Mouse (Mus musculus) ES-Bruce4 (cell line): Measurements from ENCODE around the gene Mstn. TPM values are rescaled to one million over a fixed set of nuclear protein-coding genes. Genes with fewer than 3 reads are reported as not detected.

ENCODE experiments used
- H3K27ac ChIP-seq: 2 replicates; pipeline ENCODE4 v1.5.1; 2012; ENCODE audit warnings: low read length, inconsistent platforms; ENCODE audit not compliant: insufficient read depth
- H3K27me3 ChIP-seq: 2 replicates; pipeline ENCODE4 v1.6.1; 2012; ENCODE audit warnings: mild to moderate bottlenecking, low read length, inconsistent platforms; ENCODE audit not compliant: control insufficient read depth, poor library complexity, insufficient read depth, severe bottlenecking
- H3K36me3 ChIP-seq: 2 replicates; pipeline ENCODE4 v1.6.1; 2012; ENCODE audit warnings: inconsistent platforms, mild to moderate bottlenecking, low read length, moderate library complexity; ENCODE audit not compliant: control insufficient read depth, poor library complexity, insufficient read depth, severe bottlenecking
- H3K4me1 ChIP-seq: one replicate; pipeline ENCODE4 v1.8.1; 2011; ENCODE audit warnings: low read length; ENCODE audit not compliant: control insufficient read depth, insufficient read depth
- H3K4me3 ChIP-seq: 2 replicates; pipeline ENCODE4 v1.5.1; 2011; ENCODE audit warnings: low read depth, mild to moderate bottlenecking, low read length
- H3K9ac ChIP-seq: 2 replicates; pipeline ENCODE4 v1.6.1; 2012; ENCODE audit warnings: low read depth, mild to moderate bottlenecking, inconsistent platforms; ENCODE audit not compliant: poor library complexity, severe bottlenecking
- H3K9me3 ChIP-seq: replicated peaks from 2 replicates; pipeline ENCODE4 v1.6.1; 2012; ENCODE audit warnings: mild to moderate bottlenecking, low read length, inconsistent platforms; ENCODE audit not compliant: control insufficient read depth, poor library complexity, insufficient read depth, severe bottlenecking
- CTCF ChIP-seq: IDR thresholded peaks from one replicate; pipeline ENCODE4 v1.8.1; 2011; ENCODE audit warnings: low read depth, low read length
- EP300 ChIP-seq: IDR thresholded peaks from 2 replicates; pipeline ENCODE4 v1.6.1; 2011; ENCODE audit warnings: low read depth, low read length; ENCODE audit not compliant: insufficient read depth
- POLR2A ChIP-seq: IDR thresholded peaks from one replicate; pipeline ENCODE4 v1.8.1; 2011; ENCODE audit warnings: low read length; ENCODE audit not compliant: insufficient read depth
- polyA plus RNA-seq: library from polyadenylated mRNA; stranded (reverse); fragments of >200 nt; gene quantifications from 2 replicates; pipeline ENCODE4 v1.2.4, GENCODE M21; 2011; ENCODE audit warnings: low read depth; ENCODE audit not compliant: missing spikeins, insufficient read depth, insufficient read length

Gene Mstn
- polyA plus RNA-seq, 1 experiment, result not detected

DNA sequence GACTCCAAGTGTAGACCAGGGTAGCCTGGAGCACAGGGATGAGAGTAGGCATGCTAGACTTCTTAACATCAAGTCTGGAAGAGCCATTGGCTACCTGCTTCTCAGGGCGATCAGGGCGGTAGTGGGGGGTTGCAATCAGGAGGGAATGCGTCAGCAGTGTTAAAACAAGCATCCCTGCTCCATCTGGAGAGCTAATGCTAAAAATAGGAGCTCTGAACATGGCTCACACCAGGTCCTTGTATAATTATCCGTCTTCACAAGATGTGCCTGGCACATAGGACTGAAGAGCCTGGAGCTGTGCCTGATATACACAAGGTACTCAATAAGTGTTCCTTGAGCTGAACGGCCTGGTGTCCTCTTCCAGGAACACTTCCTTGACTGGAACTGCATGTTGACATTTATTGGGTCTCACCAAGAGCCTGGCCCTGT, 24.0 kb upstream of the Mstn start:
- Histone ChIP-seq H3K36me3 (no peaks in the 10 kb centered on the region), H3K4me3 (no peak overlapping the region), H3K4me1 (no peaks in the 10 kb centered on the region), H3K9me3 (no peaks in the 10 kb centered on the region), H3K9ac (no peak overlapping the region), H3K27ac (no peak overlapping the region), H3K27me3 (no peaks in the 10 kb centered on the region)
- TF ChIP-seq CTCF (no peak), EP300 (no peak)

DNA sequence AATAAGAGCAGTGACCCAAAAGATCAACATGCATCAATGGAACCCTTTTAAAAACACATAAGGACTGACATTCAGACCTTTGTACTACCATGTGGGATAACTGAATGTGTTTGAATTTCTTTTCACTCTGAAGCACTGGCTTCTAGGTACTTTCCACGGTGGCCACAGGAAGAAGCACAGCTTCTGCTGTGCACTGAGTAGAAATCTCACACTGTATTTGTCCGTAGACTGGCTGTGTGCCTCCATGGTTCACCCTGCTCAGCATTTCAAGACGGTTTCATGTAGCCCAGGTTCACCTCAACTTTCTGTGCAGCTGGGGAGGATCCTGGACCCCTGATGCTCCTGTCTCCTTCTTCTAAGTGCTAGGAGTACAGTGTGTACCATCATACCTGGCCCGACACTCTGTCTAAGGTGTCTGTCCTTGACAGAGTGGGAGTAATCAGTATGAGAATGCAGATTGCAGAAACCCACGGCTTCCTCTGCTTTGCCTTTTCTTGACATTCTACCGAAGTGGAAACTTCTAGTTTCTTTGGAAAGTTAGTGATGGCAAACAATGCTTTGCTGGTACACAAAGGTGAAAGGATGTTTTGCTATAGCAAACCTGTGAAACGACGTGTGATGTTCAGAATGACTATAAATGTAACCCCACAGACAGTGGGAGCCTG, 11.5 kb upstream of the Mstn start:
- Histone ChIP-seq H3K4me3 (no peak overlapping the region), H3K36me3 (no peaks in the 10 kb centered on the region), H3K9ac (no peak overlapping the region), H3K4me1 (no peaks in the 10 kb centered on the region), H3K27ac (no peak overlapping the region), H3K27me3 (no peaks in the 10 kb centered on the region), H3K9me3 (no peaks in the 10 kb centered on the region)
- TF ChIP-seq EP300 (no peak), POLR2A (no peak), CTCF (no peak)

DNA sequence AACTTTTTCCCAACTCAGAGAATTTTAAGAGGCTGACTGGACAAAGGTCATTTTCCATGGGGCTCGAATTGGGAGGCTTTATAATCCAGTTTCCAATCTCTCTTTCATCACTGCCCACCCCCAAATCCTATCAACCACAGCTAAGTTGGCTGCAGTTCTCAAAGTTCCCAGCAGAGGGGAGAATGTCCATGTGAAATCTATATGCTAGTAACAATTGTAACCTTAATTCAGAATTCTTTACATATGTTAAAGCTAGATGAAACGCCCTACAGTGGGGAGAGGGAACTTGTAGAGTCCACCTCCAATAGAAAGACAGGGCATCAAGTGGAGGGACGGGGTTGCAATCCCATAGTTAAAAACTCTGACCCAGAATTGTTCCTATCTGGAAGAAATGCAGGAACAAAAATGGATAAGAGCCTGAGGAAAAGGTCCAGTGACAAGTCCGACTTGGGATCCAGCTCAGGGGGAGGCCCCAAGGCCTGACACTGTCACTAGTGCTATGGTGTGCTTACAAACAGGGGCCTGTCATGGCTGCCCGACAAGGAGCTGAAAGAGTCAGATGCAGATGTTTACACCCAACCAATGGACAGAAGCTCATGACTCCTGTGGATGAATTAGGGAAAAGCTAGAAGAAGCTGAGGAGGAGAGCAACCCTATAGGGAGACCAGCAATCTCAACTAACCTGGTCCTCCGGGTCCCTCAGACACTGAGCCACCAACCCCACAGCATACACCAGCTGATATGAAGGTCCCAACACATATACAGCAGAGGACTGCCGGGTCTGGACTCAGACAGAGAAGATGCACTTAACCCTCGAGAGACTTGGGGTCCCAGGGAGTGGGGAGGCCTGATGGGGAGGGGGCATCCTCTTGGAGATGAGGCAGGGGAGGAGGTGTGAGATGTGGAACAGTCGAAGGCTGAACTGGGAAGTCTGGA, 8.1 kb upstream of the Mstn start:
- TF ChIP-seq CTCF (no peak), POLR2A (no peak), EP300 (no peak)

DNA sequence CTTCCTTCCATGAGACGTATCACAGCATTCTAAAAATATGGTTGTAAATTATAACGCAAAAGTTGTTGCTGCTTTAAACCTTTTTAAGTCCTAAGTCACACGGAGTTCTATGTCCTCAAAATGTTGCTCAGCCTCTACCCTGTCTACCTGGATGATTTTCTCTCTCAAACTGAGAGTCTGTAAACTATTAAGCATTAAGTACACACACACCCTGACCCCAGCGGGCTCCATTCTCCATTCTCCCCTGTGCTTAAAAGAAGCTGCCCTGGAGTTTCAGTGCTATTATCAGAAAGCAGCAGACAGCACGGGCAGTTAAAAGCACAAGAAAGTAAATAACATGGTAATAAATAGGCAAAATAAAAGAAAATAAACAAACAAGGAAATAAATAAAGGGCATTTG, 2.3 kb upstream of the Mstn start:
- Histone ChIP-seq H3K9ac (no peak overlapping the region), H3K27ac (no peak overlapping the region)
- TF ChIP-seq EP300 (no peak), POLR2A (no peak), CTCF (no peak)

More for the DNA sequence above, 8.1 kb upstream of the Mstn start:
- no peaks in the 10 kb centered on the region for H3K27me3 ChIP-seq
- no peaks in the 10 kb centered on the region for H3K4me1 ChIP-seq
- no peak overlapping the region for H3K4me3 ChIP-seq
- H3K27ac ChIP-seq, result no peak overlapping the region
- H3K36me3 ChIP-seq, result no peaks in the 10 kb centered on the region
- no peak overlapping the region for H3K9ac ChIP-seq
- no peaks in the 10 kb centered on the region for H3K9me3 ChIP-seq

DNA sequence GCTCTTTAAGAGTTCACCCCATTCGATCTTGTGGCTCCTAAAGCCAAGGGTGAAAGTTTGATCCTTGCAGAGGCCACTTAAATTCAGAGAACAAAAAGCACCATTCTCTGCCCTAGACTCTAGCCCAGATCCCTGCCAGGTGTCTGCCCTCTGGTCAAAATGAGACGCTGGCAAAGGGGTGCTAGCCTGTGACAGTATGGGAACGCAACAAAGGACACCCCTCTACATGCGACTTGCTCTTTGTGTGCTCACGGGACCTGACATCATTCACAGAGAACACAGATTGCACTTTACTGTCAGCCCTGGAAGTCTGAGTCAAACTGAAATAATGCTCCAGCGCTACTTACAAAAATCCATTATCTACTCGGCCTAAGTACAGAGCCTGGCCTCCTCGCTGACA, 941 bp upstream of the Mstn start:
- Histone ChIP-seq H3K4me3 (no peak overlapping the region), H3K9me3 (no peaks in the 10 kb centered on the region), H3K27ac (no peak overlapping the region), H3K36me3 (no peaks in the 10 kb centered on the region), H3K4me1 (no peaks in the 10 kb centered on the region), H3K9ac (no peak overlapping the region), H3K27me3 (no peaks in the 10 kb centered on the region)
- TF ChIP-seq POLR2A (no peak), CTCF (no peak), EP300 (no peak)

More for the DNA sequence above, 2.3 kb upstream of the Mstn start:
- Histone ChIP-seq H3K9me3 (no peaks in the 10 kb centered on the region), H3K4me3 (no peak overlapping the region), H3K27me3 (no peaks in the 10 kb centered on the region), H3K36me3 (no peaks in the 10 kb centered on the region), H3K4me1 (no peaks in the 10 kb centered on the region)
